Mouse (Mus musculus) gastrocnemius, postnatal 25 days (tissue): ENCODE results near the gene Nedd1. TPM values are rescaled to one million over a fixed set of nuclear protein-coding genes. Genes with fewer than 3 reads are reported as not detected.

Experiments
- DNase-seq: peaks from one replicate; pipeline ENCODE4 v3.0.0; 2022
- long read RNA-seq, 2 experiments: library from polyadenylated mRNA; stranded (forward); transcript quantifications; one replicate each; pipeline ENCODE4 v2.0.0; 2021
- total RNA-seq, 2 experiments: library from RNA; stranded (reverse); gene quantifications; 1 replicate in 1 of 2; 2 replicates in 1 of 2; pipeline ENCODE4 v1.2.3; 2021

The Nedd1 gene
- 10 to 100 TPM; 10.7 to 13.6 TPM for total RNA-seq
- long read RNA-seq, experiment 1, transcript Nedd1-201 (15 exons, 3,534 nt): major isoform, 13 of 15 reads
- long read RNA-seq, experiment 1, partial matches to known transcripts: 2 of 15 reads
- long read RNA-seq, experiment 1, other reads (novel, unspliced or antisense): 0 of 15 reads
- long read RNA-seq, experiment 2, transcript Nedd1-201 (15 exons, 3,534 nt): major isoform, 20 of 20 reads
- long read RNA-seq, experiment 2, partial matches to known transcripts: 0 of 20 reads
- long read RNA-seq, experiment 2, other reads (novel, unspliced or antisense): 0 of 20 reads

- peak; percentile 92 for DNase-seq
Observed at GRCm38 (mm10) chr10:92721771-92722619, at the start of gene Nedd1. TSS of gene Nedd1 (minus strand) at chr10:92722420.

- DNase-seq: no peak
Observed at GRCm38 (mm10) chr10:92754359-92754758, 32.1 kb upstream of the Nedd1 start.

GRCm38 (mm10) chr10:92730339-92730738 is 8.1 kb upstream of the Nedd1 start:
- no peak for DNase-seq

- no peak for DNase-seq
Observed at GRCm38 (mm10) chr10:92728723-92729122, 6.5 kb upstream of the Nedd1 start.

- no peak for DNase-seq
Observed at GRCm38 (mm10) chr10:92722620-92722988, 384 bp upstream of the Nedd1 start.

GRCm38 (mm10) chr10:92699032-92699431 is 23.2 kb downstream of the Nedd1 start:
- peak; percentile 23 for DNase-seq

GRCm38 (mm10) chr10:92675056-92675455 is 47.2 kb downstream of the Nedd1 start:
- DNase-seq: no peak

GRCm38 (mm10) chr10:92671906-92672305 is 50.3 kb downstream of the Nedd1 start:
- DNase-seq: no peak

GRCm38 (mm10) chr10:92665287-92665686 is 56.9 kb downstream of the Nedd1 start:
- no peak for DNase-seq

- no peak for DNase-seq
Observed at GRCm38 (mm10) chr10:92653266-92653665, 69.0 kb downstream of the Nedd1 start.

- no peak for DNase-seq
Observed at GRCm38 (mm10) chr10:92652399-92652920, 69.8 kb downstream of the Nedd1 start.

- no peak for DNase-seq
Observed at GRCm38 (mm10) chr10:92651266-92651665, 71.0 kb downstream of the Nedd1 start.

- DNase-seq: no peak
Observed at GRCm38 (mm10) chr10:92649096-92649495, 73.1 kb downstream of the Nedd1 start.

- no peak for DNase-seq
Observed at GRCm38 (mm10) chr10:92647691-92648090, 74.5 kb downstream of the Nedd1 start.

- no peak for DNase-seq
Observed at GRCm38 (mm10) chr10:92643995-92644394, 78.2 kb downstream of the Nedd1 start.

- no peak for DNase-seq
Observed at GRCm38 (mm10) chr10:92641032-92641431, 81.2 kb downstream of the Nedd1 start.
